Mouse (Mus musculus) left cerebral cortex, adult 9 months (tissue): ENCODE results near the gene Slc7a10.

ENCODE experiments used
- DNase-seq, 2 experiments: peaks; one replicate each; pipeline ENCODE4 v3.0.0; 2022; ENCODE audit warnings: low spot score in 2 of 2

Slc7a10 gene

DNA sequence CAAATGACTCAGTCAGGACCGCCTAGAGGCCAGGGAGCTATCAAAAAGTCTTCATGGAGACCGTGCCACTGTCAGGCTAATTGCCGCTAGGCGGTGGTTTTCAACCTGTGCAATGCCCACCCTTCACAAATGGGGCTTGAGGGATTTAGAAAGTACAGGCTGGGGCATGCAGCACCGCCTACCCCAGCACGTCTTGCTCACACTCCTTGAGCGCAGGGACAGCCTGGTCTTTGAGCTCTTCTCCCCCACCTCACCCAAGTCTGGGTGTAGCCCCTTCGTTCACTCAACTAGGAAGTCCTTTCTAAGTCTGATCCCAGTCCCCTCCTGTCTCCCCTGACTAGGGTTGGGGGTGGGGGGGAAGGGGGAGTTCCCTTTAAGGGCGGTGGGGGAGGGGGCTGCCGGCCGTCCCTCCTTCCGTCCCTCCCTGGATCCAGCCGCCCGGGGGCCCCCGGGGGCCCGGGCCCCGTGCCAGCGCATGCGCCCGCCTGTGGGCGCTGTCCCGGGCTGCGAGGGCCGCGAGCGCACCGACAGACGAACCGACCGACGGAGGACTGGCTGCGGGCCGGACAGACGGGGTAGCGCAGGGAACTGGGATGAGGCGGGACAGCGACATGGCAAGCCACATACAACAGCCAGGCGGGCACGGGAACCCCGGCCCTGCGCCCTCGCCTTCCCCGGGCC lies at the start of gene Slc7a10:
Gene Slc7a10, plus strand, starts transcription at position 497 of the 681 bp plus-strand sequence.
- no peak for DNase-seq

DNA sequence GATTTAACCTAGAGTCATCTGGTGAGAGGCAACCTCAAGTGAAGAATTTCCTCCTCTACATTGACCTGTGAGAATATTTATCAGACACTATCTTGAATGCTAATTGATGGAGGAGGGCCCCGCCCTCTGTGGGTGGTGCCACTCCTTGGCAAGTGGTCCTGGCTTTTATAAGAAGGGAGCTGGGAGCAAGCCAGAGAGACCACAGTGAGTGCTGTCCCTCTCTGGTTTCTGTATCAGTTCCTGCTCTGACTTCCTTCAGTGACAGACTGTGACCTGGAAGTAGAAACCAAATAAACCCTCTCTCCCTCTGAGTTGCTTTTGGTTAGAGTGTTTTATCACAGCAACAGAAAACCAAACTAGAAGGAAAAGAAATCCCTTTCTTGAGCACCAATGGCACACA lies 48.7 kb upstream of the Slc7a10 start:
- DNase-seq, result no peak

GRCm38 (mm10) chr7:35138481-35138880 lies 47.7 kb upstream of the Slc7a10 start:
- DNase-seq, result no peak

DNA sequence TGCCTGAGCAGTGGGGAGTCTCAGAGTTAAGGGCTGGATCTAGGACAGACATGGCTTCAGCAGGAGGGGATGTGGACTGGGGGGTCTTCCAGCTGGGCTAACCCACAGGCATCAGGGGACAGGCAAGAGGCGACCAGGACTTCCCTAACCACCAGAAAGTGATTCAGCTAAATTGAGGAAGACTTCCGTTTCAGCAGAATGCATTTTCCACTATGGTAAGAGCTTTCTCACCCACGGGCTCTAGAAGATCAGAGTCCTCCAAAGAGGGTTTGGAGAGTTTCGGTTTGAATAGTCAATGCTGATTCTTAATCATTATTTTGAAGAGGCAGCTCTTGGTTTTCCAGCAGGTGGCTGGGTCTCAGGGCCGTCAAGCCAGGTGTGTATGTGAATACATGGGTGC lies 46.3 kb upstream of the Slc7a10 start:
- DNase-seq, result no peak

- no peak for DNase-seq
Observed at GRCm38 (mm10) chr7:35141519-35141918, 44.7 kb upstream of the Slc7a10 start.

GRCm38 (mm10) chr7:35142522-35142921 lies 43.7 kb upstream of the Slc7a10 start:
- DNase-seq, result no peak

- DNase-seq, result no peak
Observed at GRCm38 (mm10) chr7:35143864-35144618, 42.1 kb upstream of the Slc7a10 start.

DNA sequence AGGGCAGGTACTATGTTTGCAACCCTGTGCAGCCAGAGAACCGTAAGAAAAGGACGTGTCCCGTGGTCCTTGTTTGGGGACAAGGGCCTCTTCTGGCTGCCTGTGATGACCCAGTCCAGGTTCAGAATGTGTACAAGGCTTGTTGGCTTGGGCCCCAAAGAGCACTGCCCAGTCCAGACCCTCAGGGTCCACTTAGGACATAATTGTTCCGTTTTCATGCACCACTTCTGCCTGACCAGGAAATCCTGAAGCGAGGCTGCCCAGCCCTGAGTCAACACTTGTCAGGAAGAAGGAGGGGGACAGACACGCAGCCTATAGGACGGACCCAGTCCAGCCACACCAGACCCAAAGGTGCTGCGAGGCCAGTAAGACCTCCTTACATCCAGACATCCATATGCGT lies 41.1 kb upstream of the Slc7a10 start:
- DNase-seq, result no peak

GRCm38 (mm10) chr7:35146269-35146668 lies 39.9 kb upstream of the Slc7a10 start:
- DNase-seq, result no peak

DNA sequence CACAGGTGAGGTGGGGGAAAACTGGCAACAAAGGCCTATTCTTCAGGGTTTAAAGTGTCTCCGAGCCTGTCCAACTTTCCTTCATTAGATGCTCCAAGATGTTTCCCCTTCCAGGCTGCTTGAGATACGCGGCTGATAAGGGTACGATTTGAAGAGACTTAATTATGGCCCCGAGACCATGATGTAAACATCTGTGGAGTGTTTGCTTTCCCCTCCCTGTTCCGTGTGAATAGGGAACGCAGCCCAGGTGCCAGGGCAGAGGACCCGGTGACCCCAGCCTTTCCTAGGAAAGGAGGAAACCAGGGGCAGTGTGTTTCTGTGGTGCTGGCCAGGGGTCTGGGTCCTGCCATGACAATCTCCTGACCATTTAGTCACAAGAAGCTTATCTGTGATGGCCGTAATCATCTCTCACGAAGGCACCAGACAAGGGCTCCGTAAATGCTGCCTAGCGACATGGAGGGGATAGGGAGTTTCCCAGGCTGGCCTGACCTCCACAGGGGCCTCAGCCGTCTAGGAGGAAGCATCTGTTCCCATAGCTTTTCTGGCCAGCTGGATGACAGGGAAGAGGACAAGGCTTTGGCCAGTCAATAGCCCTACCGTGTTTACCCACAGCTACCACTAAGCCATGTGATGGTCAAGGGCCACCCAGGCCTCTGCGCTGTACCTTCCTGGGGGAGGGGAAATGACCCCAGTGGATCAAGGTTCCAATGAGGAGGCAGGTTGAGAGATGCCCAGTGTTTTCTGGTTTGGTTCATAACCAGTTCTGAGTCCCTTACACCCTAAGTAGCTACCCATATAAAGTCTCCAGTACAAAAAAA lies 36.4 kb upstream of the Slc7a10 start:
- DNase-seq, result no peak

DNA sequence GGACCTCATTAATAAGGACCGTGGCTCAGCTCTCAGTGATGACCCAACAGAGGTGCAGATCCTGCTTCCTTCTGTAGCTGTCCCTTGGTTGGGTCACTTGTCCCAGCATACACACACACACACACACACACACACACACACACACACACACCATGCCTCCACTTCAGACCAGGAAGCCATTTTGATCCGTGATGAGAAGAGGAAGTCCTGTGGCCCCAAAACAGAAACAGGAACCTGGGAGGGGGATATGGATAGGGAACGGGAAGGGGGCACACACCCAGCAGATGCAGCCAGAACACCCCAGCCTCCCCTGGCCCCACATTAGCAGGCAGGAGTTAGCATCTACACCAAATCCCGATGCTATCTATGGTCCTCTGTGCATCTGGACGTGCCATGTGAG lies 35.3 kb upstream of the Slc7a10 start:
- no peak for DNase-seq

GRCm38 (mm10) chr7:35154449-35154848 lies 31.7 kb upstream of the Slc7a10 start:
- DNase-seq, result no peak

DNA sequence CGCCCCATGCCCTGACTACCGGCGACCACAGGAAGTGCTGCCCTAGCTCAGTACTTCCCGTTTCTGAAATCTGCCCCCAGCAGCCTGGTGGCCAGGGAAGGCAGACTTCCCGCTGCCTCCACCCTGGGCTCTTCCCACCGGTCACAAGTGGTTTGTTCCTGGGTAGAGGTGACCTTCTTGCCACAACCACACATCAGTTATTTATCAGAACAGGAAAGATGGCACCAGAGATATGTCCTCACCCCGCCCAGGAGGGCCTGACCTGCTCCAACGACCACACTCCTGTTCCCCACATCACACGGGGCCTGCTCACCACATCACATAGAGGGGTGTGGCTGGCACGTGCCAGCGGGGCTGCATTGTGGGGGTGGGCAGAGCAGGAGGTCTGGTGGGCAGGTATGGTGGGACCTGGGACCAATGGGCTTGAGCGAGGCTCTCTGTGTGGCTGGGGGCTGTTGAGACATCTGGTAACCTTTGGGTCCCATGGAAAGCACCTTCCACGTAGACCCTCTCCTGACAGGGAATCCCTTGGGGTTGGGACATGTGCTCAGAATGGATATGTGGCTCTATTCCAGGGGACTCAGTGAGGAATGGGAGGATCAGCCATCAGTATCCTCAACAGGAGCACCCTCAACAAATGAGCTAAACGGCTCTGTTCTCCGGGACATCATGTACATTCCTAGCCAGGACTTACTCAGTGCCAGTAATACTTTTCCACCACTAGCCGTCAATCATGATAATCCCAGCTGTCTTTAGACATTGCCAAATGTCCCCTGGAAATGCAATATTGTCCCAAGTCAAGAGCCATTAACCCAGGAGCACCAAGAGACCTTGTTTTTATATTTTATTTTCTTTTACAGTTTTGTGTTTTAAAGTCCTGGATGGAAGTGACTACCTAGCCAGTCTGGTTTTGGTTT lies 29.4 kb upstream of the Slc7a10 start:
- no peak for DNase-seq

- no peak for DNase-seq
Observed at GRCm38 (mm10) chr7:35157512-35157911, 28.7 kb upstream of the Slc7a10 start.

- no peak for DNase-seq
Observed at GRCm38 (mm10) chr7:35162443-35162842, 23.7 kb upstream of the Slc7a10 start.

GRCm38 (mm10) chr7:35163600-35163999 lies 22.6 kb upstream of the Slc7a10 start:
- DNase-seq, result peak in 1 of 2 experiments; percentile 39

- no peak for DNase-seq
Observed at GRCm38 (mm10) chr7:35164131-35164530, 22.1 kb upstream of the Slc7a10 start.

DNA sequence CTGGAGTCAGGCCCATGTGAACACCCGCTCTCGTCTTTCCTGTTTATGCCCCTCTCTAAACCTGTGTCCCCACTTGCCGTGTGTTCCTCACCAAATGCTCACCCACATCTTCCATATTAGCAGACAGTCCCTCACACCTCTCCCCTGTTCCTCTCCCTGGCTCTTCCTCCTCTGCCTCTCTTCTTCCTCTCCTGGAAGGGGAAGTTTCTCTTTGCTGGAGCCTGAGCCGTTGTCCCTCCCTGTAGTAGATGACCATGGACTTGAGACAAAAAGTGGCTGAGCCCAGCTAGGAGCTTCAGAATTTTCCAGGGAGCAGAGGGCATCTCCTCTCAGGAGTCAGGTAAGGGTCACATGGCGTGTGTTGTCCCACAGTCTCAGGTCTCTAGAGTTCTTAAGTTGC lies 19.2 kb upstream of the Slc7a10 start:
- no peak for DNase-seq

DNA sequence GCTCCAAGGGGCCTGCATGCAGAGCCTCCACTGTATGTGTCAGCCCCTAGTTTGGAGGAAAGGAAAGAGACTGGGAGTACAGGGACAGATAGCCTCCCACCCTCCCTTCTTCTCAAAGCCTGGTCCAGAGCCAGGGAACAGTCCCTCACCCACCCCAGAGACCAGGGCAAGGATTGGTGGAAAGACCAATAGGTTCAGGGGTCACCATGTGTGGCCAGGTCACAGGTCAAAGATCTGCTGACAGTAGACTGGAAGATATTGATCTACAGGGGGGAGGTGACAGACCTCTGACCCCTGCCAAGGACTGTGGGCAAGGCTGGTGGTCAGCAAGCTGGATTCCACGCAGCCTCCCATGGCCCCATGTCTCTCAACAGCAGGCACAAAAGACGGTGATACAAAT lies 18.3 kb upstream of the Slc7a10 start:
- no peak for DNase-seq

- peak; percentile 30 to 92 for DNase-seq
Observed at GRCm38 (mm10) chr7:35169341-35169740, 16.8 kb upstream of the Slc7a10 start.

- peak in 1 of 2 experiments; percentile 82 for DNase-seq
Observed at GRCm38 (mm10) chr7:35171867-35172382, 14.3 kb upstream of the Slc7a10 start.
